Mouse (Mus musculus): ENCODE results near the gene Rufy3. TPM values are rescaled to one million over a fixed set of nuclear protein-coding genes. Genes with fewer than 3 reads are reported as not detected.
A peak's percentile ranks its signal among the peaks of the same experiment; 100 is the strongest.
"Not testable (repeated sequence)": the region's sequence is repeated elsewhere in the genome, so short reads cannot be mapped to it uniquely, and the experiment has no call there.

The Rufy3 gene
- 1 to 10 TPM; 6.3 to 7.4 TPM for total RNA-seq (2021)
- long read RNA-seq, experiment 1, transcript Rufy3-205 (18 exons, 3,536 nt) = major isoform, 11 of 13 reads
- long read RNA-seq, experiment 1, partial matches to known transcripts = 0 of 13 reads
- long read RNA-seq, experiment 1, other reads (novel, unspliced or antisense) = 2 of 13 reads
- long read RNA-seq, experiment 2, transcript Rufy3-205 (18 exons, 3,536 nt) = major isoform, 9 of 13 reads
- long read RNA-seq, experiment 2, partial matches to known transcripts = 1 of 13 reads
- long read RNA-seq, experiment 2, other reads (novel, unspliced or antisense) = 3 of 13 reads

GRCm38 (mm10) chr5:88564501-88565147, at the start of gene Rufy3:
TSS of gene Rufy3 (plus strand) at chr5:88565040.
- peak; percentile 87 for DNase-seq (ENCODE audit: low spot score)

GRCm38 (mm10) chr5:88519232-88519631, 45.6 kb upstream of the Rufy3 start:
- peak; percentile 20 for DNase-seq (ENCODE audit: low spot score)

- DNase-seq (ENCODE audit: low spot score) = no peak
Observed at GRCm38 (mm10) chr5:88527657-88528056, 37.2 kb upstream of the Rufy3 start, which contains the start of gene Jchain. TSS of gene Jchain (minus strand) at chr5:88527891.

- peak; percentile 10 for DNase-seq (ENCODE audit: low spot score)
Observed at GRCm38 (mm10) chr5:88530908-88531307, 33.9 kb upstream of the Rufy3 start.

GRCm38 (mm10) chr5:88534697-88535096, 30.1 kb upstream of the Rufy3 start:
- no peak for DNase-seq (ENCODE audit: low spot score)

GRCm38 (mm10) chr5:88540845-88541244, 24.0 kb upstream of the Rufy3 start:
- DNase-seq (ENCODE audit: low spot score) = no peak

- DNase-seq (ENCODE audit: low spot score) = peak; percentile 69
Observed at GRCm38 (mm10) chr5:88542651-88543282, 22.1 kb upstream of the Rufy3 start.

GRCm38 (mm10) chr5:88544411-88544810, 20.4 kb upstream of the Rufy3 start:
- DNase-seq (ENCODE audit: low spot score) = not testable (repeated sequence)

GRCm38 (mm10) chr5:88545536-88545935, 19.3 kb upstream of the Rufy3 start:
- DNase-seq (ENCODE audit: low spot score) = no peak

- no peak for DNase-seq (ENCODE audit: low spot score)
Observed at GRCm38 (mm10) chr5:88553271-88554085, 11.4 kb upstream of the Rufy3 start.

- peak; percentile 95 for DNase-seq (ENCODE audit: low spot score)
Observed at GRCm38 (mm10) chr5:88554086-88554886, 10.6 kb upstream of the Rufy3 start, which contains the start of gene Utp3. TSS of gene Utp3 (plus strand) at chr5:88554462.

GRCm38 (mm10) chr5:88558991-88559390, 5.8 kb upstream of the Rufy3 start:
- no peak for DNase-seq (ENCODE audit: low spot score)

- DNase-seq (ENCODE audit: low spot score) = no peak
Observed at GRCm38 (mm10) chr5:88561080-88561814, 3.6 kb upstream of the Rufy3 start.

GRCm38 (mm10) chr5:88562863-88563780, 1.7 kb upstream of the Rufy3 start:
- no peak for DNase-seq (ENCODE audit: low spot score)

GRCm38 (mm10) chr5:88565148-88566033, 551 bp downstream of the Rufy3 start:
- peak; percentile 70 for DNase-seq (ENCODE audit: low spot score)

GRCm38 (mm10) chr5:88566034-88566841, 1.4 kb downstream of the Rufy3 start:
- DNase-seq (ENCODE audit: low spot score) = no peak

- DNase-seq (ENCODE audit: low spot score) = no peak
Observed at GRCm38 (mm10) chr5:88569541-88569940, 4.7 kb downstream of the Rufy3 start.

All from gastrocnemius, adult 18-20 months (tissue).